Mouse (Mus musculus) mesoderm, embryonic 11.5 days (tissue): ENCODE results near the gene Usp47.

Experiments used
- DNase-seq: peaks from one replicate; pipeline ENCODE4 v3.0.0-alpha.2; 2012; ENCODE audit warnings: low read depth, low spot score

Usp47 gene

DNA sequence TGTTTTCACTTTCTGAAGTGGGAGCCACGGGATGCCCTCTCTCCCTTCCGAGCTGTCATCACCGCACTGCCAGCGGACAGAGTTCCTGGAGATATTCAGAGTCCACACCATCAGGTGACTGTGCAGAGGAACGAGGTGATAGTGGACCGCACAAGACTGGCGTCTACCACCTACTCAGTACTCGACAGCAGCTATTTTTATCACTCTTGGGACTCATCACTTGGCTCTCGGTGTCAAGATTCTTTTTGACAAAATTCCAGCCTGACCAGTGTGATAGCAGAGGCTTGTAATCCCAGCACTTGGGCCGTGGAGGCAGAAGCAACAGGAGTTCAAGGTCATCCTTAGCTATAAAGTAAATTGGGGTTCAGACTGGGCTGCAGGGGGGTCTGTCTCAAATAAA is 125.8 kb downstream of the Usp47 start:
- no peak for DNase-seq

DNA sequence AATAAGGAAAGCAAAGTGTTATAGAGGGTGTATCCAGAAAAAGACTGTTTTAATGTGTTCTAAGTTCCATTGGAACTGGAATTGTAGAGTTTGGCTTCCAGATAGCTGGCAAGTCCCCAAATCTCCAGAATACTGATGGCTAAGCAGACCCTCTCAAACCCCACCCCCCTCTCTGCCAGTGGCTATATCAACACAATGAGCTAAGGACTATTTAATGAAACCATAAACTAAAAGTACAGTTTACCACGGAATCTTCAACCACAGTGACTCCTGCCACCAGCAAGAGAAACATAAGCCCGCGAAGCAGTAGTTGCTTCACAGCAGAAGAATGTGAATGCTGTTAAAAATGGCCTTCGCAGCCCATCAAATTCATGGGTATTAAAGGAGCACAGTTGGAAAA is 131.1 kb downstream of the Usp47 start:
- DNase-seq: no peak

DNA sequence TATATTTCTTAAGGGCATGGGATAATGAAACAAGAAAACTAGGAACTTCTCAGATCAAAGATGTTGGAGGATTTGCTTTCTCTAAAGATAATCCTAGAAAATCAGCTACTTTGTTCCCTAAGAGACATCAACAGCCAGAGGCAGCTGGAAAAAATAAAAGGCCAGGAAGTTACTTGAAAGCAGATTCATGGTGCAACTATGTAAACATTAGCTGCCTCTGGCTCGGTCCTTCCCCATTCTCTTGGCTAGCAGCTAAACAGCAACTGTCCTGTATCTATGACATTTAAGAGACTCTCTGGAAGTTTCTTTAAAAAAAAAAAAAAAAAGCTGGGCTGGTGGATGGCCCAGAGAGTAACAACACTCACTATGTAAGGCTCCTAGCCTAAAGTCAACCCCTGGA is 131.9 kb downstream of the Usp47 start:
- no peak for DNase-seq

DNA sequence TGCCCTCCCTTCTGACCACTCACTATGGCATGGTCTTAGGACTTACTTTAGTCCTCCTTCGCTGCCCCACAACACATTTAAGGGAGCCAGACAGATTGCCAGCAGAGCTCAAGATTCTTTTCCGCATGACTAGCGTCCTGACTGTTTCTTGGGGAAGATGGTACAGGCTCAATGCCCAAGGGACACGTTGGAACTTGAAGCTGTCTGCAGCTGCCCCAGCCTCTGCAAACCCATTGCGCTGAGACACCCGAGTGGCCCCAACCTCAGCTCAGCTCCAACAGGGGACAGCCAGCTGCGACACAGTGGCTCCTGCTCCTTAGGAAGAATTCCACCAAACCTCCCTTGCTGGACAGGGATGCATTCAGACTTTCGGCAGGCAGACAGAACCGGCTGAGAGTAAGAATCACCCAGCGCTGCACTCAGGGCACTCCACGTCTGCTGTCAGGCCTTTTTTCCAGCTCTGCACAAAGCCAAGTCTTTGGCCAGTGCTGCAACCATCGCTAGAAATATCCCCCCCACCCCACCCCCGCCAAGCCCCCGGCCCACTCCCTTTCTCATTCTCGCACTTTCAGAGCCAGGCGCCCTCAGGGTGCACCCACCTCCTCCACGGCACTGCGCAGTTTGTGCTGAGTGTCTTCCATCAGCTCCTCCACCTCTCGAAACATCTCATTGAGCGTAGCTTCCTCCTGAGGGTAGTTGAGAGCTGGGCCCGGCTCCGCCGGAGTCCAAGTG is 134.4 kb downstream of the Usp47 start:
- DNase-seq: peak; percentile 30

DNA sequence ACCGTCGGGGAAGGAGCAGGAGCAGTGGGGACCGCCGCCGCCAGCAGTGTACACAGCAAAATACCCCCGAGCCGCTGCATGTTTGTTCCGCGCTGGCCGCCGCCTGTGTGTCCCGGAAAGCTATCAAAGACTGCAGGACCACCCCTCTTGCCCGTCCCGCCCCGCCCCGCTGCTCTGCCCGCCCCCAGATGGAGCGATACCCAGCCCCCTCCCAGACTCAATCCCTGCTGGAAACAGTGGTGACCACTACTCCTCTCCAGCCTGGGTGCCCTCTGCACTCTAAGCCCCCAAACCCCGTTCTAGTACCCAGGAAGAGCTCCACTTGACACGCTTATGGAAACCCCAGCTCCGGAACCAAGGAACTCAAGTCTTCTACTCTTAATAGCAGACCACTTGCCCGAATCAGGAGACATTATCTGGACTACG is 135.0 kb downstream of the Usp47 start:
- peak; percentile 39 for DNase-seq

DNA sequence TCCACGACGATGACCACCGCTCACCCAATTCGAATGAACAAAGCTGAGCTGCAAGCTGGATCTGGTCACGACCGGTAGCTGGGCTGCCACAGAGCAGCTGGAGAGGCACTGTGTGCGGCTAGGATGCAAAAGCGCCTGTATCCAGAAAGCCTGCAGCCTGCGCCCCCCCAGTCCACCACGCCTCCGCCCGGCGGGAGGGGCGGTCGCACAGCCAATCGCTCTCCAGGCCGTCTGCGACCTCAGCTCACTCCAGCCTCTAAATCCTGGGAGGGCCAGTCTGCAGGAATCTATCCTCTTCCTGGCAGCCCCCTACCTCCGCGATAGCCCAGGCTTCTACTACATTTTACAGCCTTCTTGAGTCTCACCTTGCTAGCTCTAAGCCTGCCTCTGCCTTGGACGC is 135.6 kb downstream of the Usp47 start, which contains the start of gene Dkk3:
Dkk3 (minus strand) TSS at position 116 of the 400 bp plus-strand sequence.
- DNase-seq: peak; percentile 60

DNA sequence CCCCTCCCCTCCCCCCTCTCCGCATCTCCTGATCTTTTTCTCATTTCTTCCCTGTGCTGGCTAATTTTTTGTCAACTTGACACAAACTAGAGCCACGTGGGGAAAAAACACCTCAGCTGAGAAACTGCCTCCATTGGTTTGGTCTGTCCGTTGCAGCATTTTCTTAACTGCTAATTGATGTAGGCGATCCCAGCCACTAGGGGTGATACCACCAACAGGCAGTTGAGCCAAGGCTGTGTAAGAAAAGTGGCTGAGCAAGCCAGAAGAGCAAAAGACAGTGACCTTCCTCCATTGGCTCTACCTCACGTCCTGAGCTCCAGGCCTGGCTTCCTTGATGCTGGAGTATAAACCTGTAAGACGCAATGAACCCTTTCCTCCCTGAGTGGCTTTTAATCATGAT is 136.5 kb downstream of the Usp47 start:
- no peak for DNase-seq
